Mouse (Mus musculus): ENCODE results near the gene Dyx1c1.

GRCm38 (mm10) chr9:72969874-72970273 lies 11.3 kb downstream of the Dyx1c1 start:
- no peak for TF ChIP-seq HCFC1 (IDR thresholded peaks at IDR 0.05; ENCODE audit: borderline replicate concordance, insufficient read depth, low read length)
- no peak; the same call in 1 of the 2 replicates for TF ChIP-seq ZC3H11A (IDR thresholded peaks at IDR 0.05; ENCODE audit: borderline replicate concordance, low read depth, low read length)
- no peak for TF ChIP-seq MAFK (IDR thresholded peaks at IDR 0.05; ENCODE audit: insufficient read depth, low read depth, low read length)
- no peak for TF ChIP-seq CHD2 (IDR thresholded peaks at IDR 0.05; ENCODE audit: low read depth, low read length)

All from ES-E14 (cell line).